Mouse (Mus musculus) adipose tissue, adult 10 weeks (tissue): ENCODE data around the gene Cbl. TPM values are rescaled to one million over a fixed set of nuclear protein-coding genes. Genes with fewer than 3 reads are reported as not detected.

Experiments
- polyA plus RNA-seq: library from polyadenylated mRNA; stranded (reverse); fragments of 350-450 nt; fragmentation: Illumina TruSeq; extraction: RNeasy Lipid Tissue Mini Kit (QIAGEN cat#74804); gene quantifications from one replicate; pipeline ENCODE4 v1.2.3, GENCODE M21; 2014; ENCODE audit warnings: low read depth, low replicate concordance

The Cbl gene
- polyA plus RNA-seq = 17.4 TPM

GRCm38 (mm10) chr9:44233802-44234478 lies at the start of gene Cbl:
Gene Cbl (minus strand): TSS chr9:44234049.

DNA sequence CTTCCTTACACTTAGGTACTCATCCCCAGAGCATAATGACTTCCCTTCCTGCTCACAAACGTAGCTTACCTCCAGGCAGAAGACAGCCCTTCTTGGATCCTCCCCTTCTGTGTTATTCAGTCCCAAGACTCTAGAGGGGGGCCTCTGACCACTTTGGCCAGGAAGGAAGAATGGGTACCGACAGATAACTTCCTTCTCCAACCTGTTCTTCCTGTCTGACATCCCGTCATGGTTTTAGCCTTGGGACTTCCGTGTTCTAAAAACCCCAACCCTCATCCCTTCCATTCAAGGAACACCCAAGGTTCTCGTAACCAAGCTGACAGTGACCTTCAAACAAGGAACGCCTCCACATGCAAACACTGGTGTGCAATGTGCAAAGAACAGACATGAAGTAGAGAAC lies 34.6 kb upstream of the Cbl start, which contains the start of gene Nlrx1:
Gene Nlrx1, minus strand, starts transcription at position 168 of the 400 bp plus-strand sequence.

DNA sequence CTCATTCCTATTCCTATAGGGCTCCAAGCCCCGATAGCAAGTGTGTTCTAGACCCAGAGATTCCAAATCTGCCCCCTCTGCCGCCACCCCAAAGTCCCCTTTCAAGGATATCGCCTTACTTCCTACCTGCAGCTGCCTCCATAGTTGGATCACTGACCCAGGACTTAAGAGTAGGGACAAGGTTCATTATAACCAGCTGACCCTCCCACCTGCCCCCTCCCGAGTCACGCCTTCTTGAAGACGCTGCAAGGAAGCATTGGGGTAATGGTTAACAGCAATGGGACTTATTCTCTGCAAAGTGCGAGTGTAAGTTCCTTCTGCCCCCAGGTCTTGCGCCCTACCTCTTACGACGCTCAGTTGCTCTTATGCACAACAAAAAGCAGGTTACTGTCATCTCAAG lies 17.5 kb upstream of the Cbl start, which contains the start of gene Pdzd3:
Gene Pdzd3, minus strand, starts transcription at position 158 of the 400 bp plus-strand sequence.

DNA sequence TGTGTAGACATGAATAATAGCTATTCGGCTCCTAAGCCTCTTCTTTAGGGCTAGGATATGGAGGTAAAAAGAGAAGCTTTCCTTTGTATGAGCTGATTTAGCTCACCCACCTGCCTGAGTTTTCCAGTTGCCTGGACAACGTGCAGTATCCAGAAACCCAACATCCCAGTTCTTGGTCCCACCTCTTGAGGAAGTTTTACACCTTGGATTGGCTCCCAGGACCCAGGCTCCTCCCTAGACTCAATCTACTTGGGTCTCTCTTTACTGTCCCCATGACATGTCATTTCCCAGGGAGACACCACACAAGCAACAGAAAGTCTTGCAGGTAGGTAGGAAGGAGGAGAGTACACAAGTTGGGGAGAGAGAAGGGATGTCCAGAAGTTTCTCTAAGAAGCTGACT lies 6.5 kb upstream of the Cbl start, which contains the start of gene Ccdc153:
Gene Ccdc153, plus strand, starts transcription at position 278 of the 400 bp plus-strand sequence.

GRCm38 (mm10) chr9:44134101-44134850 lies 99.6 kb downstream of the Cbl start, which contains the start of gene Mcam:
Gene Mcam (plus strand): TSS chr9:44134469.

GRCm38 (mm10) chr9:44113105-44113789 lies 120.6 kb downstream of the Cbl start, which contains the start of the genes Gm49380 and Rnf26:
Gene Gm49380 (minus strand): TSS chr9:44113500.
Gene Rnf26 (minus strand): TSS chr9:44113517.

GRCm38 (mm10) chr9:44107110-44107509 lies 126.7 kb downstream of the Cbl start, which contains the start of gene C1qtnf5:
Gene C1qtnf5 (plus strand): TSS chr9:44107245.

DNA sequence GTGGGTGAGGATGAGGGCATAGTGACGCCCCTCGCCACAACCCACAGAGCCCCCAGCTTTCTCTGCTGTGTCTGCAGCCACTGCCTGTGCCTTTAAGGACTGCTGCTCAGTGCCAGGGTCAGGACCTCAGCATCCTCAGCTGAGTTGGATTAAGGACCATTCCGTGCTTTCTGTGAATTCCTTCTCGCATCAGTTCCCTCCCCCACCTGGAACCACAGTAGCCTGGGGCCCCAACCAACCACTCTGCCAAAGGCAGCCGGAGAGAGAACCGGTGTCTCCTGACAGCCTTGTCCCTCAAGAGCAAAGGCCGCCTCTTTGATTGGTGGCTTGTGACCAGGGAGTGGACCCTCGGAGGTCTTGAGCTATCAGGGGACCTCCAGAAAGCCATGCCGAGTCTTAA lies 132.4 kb downstream of the Cbl start, which contains the start of gene Mfrp:
Gene Mfrp, plus strand, starts transcription at position 240 of the 400 bp plus-strand sequence.

Other genes starting within 250 kb of the Cbl start
- 29.5 TPM for gene Thy1, start 190.7 kb downstream of the Cbl start, polyA plus RNA-seq
- gene Usp2, start 167.0 kb downstream of the Cbl start, polyA plus RNA-seq = 28.8 TPM
- 63.7 TPM for gene Mfrp, start 132.3 kb downstream of the Cbl start, polyA plus RNA-seq
- gene C1qtnf5, start 126.8 kb downstream of the Cbl start, polyA plus RNA-seq = 22.6 TPM
- gene Gm49380, start 120.5 kb downstream of the Cbl start, polyA plus RNA-seq = 0.19 TPM
- gene Rnf26, start 120.5 kb downstream of the Cbl start, polyA plus RNA-seq = 17.6 TPM
- gene Mcam, start 99.6 kb downstream of the Cbl start, polyA plus RNA-seq = 166 TPM
- gene Ccdc153, start 6.6 kb upstream of the Cbl start, polyA plus RNA-seq = 32.6 TPM
- gene Pdzd3, start 17.4 kb upstream of the Cbl start, polyA plus RNA-seq = 3.3 TPM
- 17.3 TPM for gene Nlrx1, start 34.5 kb upstream of the Cbl start, polyA plus RNA-seq
- gene Abcg4, start 54.6 kb upstream of the Cbl start, polyA plus RNA-seq = 2.2 TPM
- gene Hinfp, start 71.6 kb upstream of the Cbl start, polyA plus RNA-seq = 14.7 TPM
- gene C2cd2l, start 86.2 kb upstream of the Cbl start, polyA plus RNA-seq = 28.1 TPM
- gene Dpagt1, start 92.0 kb upstream of the Cbl start, polyA plus RNA-seq = 25.7 TPM
- 25.2 TPM for gene H2afx, start 100.6 kb upstream of the Cbl start, polyA plus RNA-seq
- gene Hmbs, start 110.2 kb upstream of the Cbl start, polyA plus RNA-seq = 47.6 TPM
- gene Vps11, start 127.6 kb upstream of the Cbl start, polyA plus RNA-seq = 37.7 TPM
- gene Hyou1, start 145.4 kb upstream of the Cbl start, polyA plus RNA-seq = 132 TPM
- gene Slc37a4, start 162.8 kb upstream of the Cbl start, polyA plus RNA-seq = 66.0 TPM
- 1,387 TPM for gene Rps25, start 173.1 kb upstream of the Cbl start, polyA plus RNA-seq
- gene Trappc4, start 173.6 kb upstream of the Cbl start, polyA plus RNA-seq = 77.7 TPM
- gene Ccdc84, start 184.5 kb upstream of the Cbl start, polyA plus RNA-seq = 31.8 TPM
- 0.45 TPM for gene Foxr1, start 207.1 kb upstream of the Cbl start, polyA plus RNA-seq
- gene Upk2, start 220.9 kb upstream of the Cbl start, polyA plus RNA-seq = 1.1 TPM
- 58.9 TPM for gene Bcl9l, start 248.8 kb upstream of the Cbl start, polyA plus RNA-seq